Mouse (Mus musculus) hematopoietic stem cell, adult 5-6 weeks (primary cell): Measurements from ENCODE around the gene Dock3. TPM values are rescaled to one million over a fixed set of nuclear protein-coding genes. Genes with fewer than 3 reads are reported as not detected.

Experiments
- ATAC-seq, 2 experiments: fragments of 125-278 bp in 1 of 2; replicated peaks in 1 of 2; 2 replicates each; pipeline ENCODE4 v1.8.0; 2016 to 2017; ENCODE audit warnings: inconsistent platforms in 2 of 2, mild to moderate bottlenecking in 2 of 2, moderate number of reproducible peaks in 2 of 2, low read depth in 1 of 2, moderate TSS enrichment in 1 of 2; ENCODE audit not compliant: low FRiP score in 2 of 2, poor library complexity in 2 of 2, severe bottlenecking in 2 of 2, insufficient read depth in 1 of 2, low TSS enrichment in 1 of 2
- total RNA-seq: library from RNA; stranded (forward); fragments of 172-1452, 232-1000 nt; gene quantifications from 2 replicates; pipeline ENCODE4 v1.2.3, GENCODE M21; 2017

Gene Dock3
- 2.6 and 8.9 TPM in 2 replicates for total RNA-seq

- 0 out of 4 replicates have a peak, but pooled peaks have one; percentile 13 to 24 for ATAC-seq
Observed at GRCm38 (mm10) chr9:107231539-107232139, at the start of gene Dock3. Gene Dock3 (minus strand): TSS chr9:107231909.

DNA sequence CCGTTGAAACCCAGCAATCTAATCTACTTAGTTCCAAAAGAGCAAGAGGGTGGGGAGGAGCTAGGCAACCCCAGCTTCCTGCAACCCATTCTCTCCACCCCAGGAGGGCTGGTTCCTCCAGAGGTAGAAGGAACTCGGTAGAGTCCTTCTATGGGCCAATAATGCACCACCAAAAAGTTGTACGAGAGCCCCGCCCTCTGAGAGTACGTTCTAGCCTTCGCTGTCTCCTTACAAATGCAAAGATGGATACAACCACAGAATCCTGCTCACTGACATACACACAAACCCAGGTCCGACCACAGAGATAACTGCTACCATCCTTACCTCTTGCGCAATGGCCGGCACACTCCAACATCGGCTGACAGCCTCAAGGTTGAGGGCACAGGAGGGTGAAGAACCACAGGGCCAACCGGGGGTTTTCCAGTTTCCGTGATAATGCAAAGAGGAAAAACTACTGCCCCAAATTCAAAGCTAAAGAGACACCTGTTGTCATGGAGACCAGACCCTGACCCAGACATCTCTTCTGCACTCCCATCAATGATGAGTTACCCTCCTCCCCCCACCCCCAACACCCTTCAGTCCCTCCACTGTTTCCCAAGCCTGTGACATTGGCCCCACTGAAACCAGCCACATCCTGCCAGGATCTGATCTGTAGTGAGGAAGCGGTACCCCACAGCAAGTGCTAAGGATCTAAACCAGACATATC is 48.8 kb upstream of the Dock3 start:
- ATAC-seq = peak; percentile 71 to 73

- ATAC-seq = peak; percentile 29 to 54
Observed at GRCm38 (mm10) chr9:107279378-107280321, 47.9 kb upstream of the Dock3 start.

GRCm38 (mm10) chr9:107278527-107279377 is 47.0 kb upstream of the Dock3 start:
- ATAC-seq = peak in 1 of 2 experiments; percentile 9; a peak in 1 of 4 replicates

DNA sequence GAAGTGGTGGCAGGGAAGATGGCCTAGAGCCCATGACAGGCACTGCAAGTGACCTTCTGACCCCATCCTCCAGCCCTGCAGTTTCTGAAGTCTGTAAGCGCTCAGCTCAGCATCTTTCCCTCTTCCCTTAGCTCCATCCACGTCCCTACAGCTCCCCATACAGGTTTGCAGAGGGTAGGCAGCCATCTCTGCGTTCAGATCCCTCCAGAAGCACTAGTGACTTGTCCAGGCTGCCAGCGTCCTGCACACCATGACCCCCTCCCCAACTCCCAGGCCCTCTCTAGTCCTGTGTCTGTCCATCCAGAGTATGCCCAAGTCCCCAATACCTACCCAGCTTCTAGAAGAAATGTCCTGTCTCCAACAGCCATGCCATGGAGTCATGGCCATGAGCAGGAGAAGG is 46.4 kb upstream of the Dock3 start:
- ATAC-seq = no peak

GRCm38 (mm10) chr9:107277603-107278002 is 45.9 kb upstream of the Dock3 start:
- no peak for ATAC-seq

DNA sequence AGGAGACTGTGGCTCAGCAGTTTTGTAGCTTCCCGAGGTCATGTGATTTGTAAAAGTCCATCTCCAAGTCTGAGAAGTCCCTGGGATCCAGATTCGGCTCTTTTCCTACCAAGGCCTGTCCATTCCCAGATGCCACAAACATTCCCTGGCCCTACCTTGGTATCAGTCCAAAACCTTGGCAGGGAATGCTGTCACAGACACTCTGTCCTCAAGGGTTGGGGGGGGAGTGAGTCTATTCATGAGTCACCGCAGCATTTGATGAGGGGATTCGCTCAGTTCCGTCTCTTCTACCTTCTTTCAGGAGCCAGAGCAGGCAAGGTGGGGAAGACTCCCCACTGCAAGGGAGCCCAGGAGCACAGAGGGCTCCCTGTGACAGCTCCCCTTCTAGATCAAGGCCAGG is 44.0 kb upstream of the Dock3 start:
- ATAC-seq = no peak

DNA sequence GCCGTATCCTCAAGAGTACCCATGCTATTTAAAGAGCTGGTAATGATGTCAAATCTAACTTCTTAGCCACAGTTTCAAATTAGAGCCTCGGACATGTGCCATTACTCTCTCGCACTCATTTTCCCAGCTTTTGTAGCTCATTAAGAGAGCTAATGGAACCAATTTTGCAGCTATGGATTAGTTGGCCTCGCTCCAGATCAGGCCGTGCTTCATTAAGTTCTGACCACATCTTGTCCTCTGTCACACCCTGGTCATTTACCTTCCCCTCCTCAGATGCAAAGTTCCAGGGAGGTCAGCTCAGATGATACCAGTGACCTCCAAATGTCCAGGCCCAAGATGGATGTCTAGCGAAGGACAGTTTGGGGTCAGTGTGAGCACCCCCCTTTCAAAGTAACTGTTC is 43.0 kb upstream of the Dock3 start:
- no peak for ATAC-seq

DNA sequence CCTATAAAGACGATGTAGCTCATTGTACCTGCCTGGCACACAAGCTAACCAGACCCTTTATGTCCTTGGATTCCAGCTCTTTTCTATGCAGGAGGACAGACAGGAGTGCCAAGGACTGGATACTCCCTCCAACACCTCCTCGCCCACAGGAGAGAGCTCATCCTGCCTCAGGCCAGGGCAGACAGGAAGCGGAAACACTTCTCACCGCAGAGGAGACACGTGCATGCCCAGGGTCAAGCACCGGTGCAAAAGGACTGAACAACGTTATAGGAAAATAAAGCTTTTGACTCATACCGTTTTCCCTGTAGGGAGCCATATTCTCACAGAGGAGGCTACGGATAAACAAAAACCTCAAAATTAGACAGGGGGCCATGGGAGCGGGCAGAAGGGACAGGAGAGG is 41.5 kb upstream of the Dock3 start:
- ATAC-seq = peak; percentile 57; a peak in 3 of 4 replicates

GRCm38 (mm10) chr9:107272284-107272683 is 40.6 kb upstream of the Dock3 start:
- ATAC-seq = peak in 1 of 2 experiments; percentile 31; a peak in 2 of 4 replicates

DNA sequence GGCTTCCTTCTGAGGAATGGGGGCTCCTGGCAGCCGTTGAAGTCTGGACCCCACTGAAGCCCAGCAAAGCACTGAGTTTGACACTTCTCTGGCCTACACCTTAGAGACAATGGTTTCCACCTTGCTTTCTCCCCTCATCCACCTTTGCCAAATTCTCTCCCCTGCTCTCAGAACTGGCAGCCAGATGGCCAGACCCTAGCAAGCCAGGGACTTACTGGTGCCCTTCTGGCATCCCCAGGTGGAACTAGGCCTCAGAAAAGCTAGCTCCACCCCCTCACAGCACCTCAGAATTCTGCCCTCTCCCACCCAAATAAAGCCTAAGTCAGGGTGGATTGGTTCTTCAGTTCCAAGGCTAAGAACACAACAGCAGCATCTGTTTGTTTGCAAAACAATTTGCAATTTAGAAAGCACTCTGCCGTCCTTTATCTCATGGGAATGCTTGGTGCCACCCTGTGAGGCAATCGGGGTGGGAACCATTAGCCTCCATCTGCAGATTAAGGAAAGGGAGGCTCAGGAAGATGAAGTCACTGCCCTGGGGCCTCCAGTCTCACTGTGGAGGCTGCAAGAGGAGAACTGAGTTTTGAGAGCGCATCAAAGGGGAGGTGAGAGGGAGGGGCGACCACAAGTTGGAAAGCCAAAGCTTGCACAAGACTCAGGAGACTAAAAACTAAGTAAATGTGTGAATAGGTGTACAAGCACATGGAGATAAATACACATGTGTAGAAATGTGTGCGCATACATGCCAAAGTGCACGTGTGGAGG is 39.6 kb upstream of the Dock3 start:
- no peak for ATAC-seq

- ATAC-seq = no peak
Observed at GRCm38 (mm10) chr9:107269772-107270171, 38.1 kb upstream of the Dock3 start.

- no peak for ATAC-seq
Observed at GRCm38 (mm10) chr9:107267721-107268402, 36.2 kb upstream of the Dock3 start.

DNA sequence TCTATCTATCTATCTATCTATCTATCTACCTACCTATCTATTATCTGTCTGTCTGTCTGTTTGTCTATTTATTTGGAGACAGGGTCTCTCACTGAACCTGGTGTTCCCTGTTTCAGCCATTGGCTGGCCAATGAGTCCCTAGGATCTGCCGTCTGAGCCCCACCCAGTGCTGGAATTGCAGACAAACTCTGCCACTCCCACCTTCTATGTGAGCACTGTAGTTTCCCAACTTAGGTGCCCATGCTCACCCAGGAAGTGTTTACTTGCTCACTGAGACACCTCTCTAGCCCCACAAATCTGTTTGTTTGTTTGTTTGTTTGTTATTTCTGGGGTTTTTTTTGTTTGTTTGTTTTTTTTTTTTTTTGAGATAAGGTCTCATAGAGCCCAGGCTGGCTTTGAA is 35.3 kb upstream of the Dock3 start:
- no peak; a peak in 1 of 4 replicates for ATAC-seq

DNA sequence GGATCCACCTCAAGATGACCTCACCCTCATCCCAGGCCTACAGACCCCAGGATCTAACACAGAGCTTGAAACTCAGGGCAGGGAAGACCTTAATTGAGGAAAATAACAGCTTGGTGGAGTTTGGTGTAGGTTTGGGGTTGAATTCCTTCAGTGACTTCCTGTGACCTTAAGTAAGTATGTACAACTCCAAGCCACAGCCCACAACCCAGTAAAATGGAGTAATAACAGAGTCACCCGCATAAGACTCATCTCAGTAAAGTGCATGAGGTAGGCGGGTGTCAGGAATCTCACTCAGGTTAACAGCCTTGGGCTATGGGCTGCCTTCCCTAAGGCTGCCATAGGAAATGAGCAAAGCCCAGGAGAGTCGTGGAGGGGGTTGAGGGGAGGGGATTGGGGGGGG is 33.0 kb upstream of the Dock3 start:
- no peak for ATAC-seq

DNA sequence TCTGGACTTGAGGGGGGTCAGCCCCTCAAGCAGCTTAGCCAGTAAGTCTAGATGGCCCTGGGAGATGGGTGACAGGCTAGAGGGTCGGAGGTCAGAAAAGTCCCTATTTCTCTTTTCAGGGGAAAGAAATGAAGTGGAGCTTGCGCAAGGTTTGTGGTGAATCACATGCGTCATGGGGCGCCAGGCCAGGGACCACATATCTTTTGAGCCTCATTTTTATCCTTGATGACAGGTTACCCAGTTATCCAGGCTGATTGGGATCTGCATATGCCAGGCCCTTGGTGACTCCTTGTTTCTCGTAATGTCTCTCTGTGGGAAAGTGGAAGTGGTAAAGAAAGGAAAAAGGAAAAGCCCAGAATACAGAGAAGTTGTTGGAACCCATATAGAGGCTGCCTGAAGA is 32.2 kb upstream of the Dock3 start:
- ATAC-seq = peak in 1 of 2 experiments; percentile 36; a peak in 2 of 4 replicates
